Mouse (Mus musculus): ENCODE data around the gene Dag1. TPM values are rescaled to one million over a fixed set of nuclear protein-coding genes. Genes with fewer than 3 reads are reported as not detected.
"Not testable (repeated sequence)": the region's sequence is repeated elsewhere in the genome, so short reads cannot be mapped to it uniquely, and the experiment has no call there.

Gene Dag1
- total RNA-seq, 1 experiment: 134 TPM

DNA sequence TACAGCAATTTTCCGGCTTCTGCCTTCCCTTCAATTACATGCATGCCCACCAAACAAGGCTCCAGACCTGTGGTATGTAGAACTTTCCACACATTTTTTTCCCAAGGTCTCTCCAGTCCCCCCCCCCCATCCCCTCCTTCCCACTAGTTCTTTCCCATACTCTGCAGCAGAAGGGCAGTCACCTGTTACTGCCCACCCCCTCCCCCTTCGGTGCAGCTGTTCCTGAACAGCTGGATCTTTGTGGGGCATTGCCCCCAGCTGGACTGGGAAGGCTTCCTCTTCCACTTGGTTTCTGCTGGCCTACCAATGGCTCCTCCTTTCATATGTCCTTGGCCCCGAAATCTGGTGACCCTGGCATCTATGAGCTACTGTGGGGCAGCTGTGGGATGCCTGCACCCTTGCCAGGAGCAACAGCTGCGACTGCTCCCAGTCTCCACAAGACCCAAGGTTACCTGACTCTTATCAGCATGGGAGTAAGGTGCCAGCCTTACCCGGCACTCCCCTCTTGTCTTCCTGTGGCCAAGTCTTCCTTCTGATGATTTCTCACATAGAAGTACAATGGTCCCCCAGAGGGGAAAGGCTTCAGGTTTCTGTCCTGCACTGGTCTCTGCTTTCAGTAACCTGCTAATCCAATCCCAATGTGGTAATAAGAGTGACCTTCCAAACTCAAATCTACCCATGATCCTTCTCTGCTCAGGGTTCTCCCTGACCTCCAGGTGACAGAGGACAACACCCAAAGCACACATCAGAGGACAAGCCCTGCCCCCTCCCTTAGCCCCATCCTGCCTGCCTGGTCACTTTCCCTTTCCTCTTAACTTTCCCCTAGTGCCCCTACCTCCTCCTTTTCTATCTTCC, 10.9 kb upstream of the Dag1 start:
- no peaks in the 10 kb centered on the region for H3K9me3 ChIP-seq (ENCODE audit: control insufficient read depth, insufficient read depth, low read depth, low read length)
- in situ Hi-C loops (cut with MboI; ENCODE audit: low sequenced_read_pairs in 2 of 2, unreplicated experiment in 2 of 2): no loop called here
- TF ChIP-seq HCFC1 (IDR thresholded peaks at IDR 0.05; ENCODE audit: borderline replicate concordance, insufficient read depth, low read length): no peak
- no peak for TF ChIP-seq ZC3H11A (IDR thresholded peaks at IDR 0.05; ENCODE audit: borderline replicate concordance, low read depth, low read length)
- TF ChIP-seq CHD2 (IDR thresholded peaks at IDR 0.05; ENCODE audit: low read depth, low read length): no peak
- TF ChIP-seq ZNF384 (IDR thresholded peaks at IDR 0.05; ENCODE audit: low read depth, low read length): no peak
- TF ChIP-seq MAFK (IDR thresholded peaks at IDR 0.05; ENCODE audit: insufficient read depth, low read depth, low read length): no peak
- H3K4me3 ChIP-seq (ENCODE audit: insufficient read depth in 1 of 2, low read depth in 1 of 2, low read length in 2 of 2, poor library complexity in 1 of 2, severe bottlenecking in 1 of 2): no peak overlapping the region
- H3K9ac ChIP-seq (ENCODE audit: insufficient read depth, low read depth, low read length, poor library complexity, severe bottlenecking): no peak overlapping the region
- H3K27ac ChIP-seq (ENCODE audit: insufficient read depth, low read depth, low read length, poor library complexity, severe bottlenecking): 0 out of 2 replicates have a peak overlapping the region, but pooled peaks have one; percentile 18
- no peak for DNase-seq (ENCODE audit: low read depth, low spot score)
- H3K4me1 ChIP-seq (ENCODE audit: control insufficient read depth in 2 of 2, insufficient read depth in 2 of 2, low read length in 2 of 2, poor library complexity in 1 of 2): peaks cover 3 to 26% of the 10 kb centered on the region in 2 experiments
- H3K36me3 ChIP-seq (ENCODE audit: control insufficient read depth, insufficient read depth, low read length, poor library complexity, severe bottlenecking): no peaks in the 10 kb centered on the region

DNA sequence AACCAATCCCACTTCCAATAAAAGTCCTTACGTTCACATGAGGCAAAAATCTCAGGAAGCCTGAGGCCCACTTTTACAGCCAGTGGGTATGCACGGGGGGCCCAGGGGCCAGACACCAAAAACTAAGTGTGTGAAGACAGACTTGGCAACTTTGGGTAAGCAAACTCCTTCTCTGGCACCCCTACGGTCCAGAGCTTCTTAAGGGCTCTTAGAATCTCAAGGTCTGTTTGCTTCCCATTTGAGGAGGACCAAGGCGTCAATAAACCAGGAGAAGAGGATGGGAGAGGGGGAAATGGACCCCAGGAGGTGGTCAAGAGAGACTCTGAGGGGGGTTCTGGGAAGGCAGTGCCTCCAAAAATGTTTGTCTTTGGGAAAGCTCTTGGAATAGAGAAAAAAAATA, 9.7 kb upstream of the Dag1 start:
- Histone ChIP-seq H3K9me3 (ENCODE audit: control insufficient read depth, insufficient read depth, low read depth, low read length) (no peaks in the 10 kb centered on the region), H3K36me3 (ENCODE audit: control insufficient read depth, insufficient read depth, low read length, poor library complexity, severe bottlenecking) (no peaks in the 10 kb centered on the region), H3K9ac (ENCODE audit: insufficient read depth, low read depth, low read length, poor library complexity, severe bottlenecking) (no peak overlapping the region), H3K27ac (ENCODE audit: insufficient read depth, low read depth, low read length, poor library complexity, severe bottlenecking) (no peak overlapping the region), H3K4me3 (ENCODE audit: insufficient read depth in 1 of 2, low read depth in 1 of 2, low read length in 2 of 2, poor library complexity in 1 of 2, severe bottlenecking in 1 of 2) (no peak overlapping the region), H3K4me1 (ENCODE audit: control insufficient read depth in 2 of 2, insufficient read depth in 2 of 2, low read length in 2 of 2, poor library complexity in 1 of 2) (peaks cover 3 to 33% of the 10 kb centered on the region in 2 experiments)
- in situ Hi-C loops (cut with MboI; ENCODE audit: low sequenced_read_pairs in 2 of 2, unreplicated experiment in 2 of 2): no loop called here
- DNase-seq (ENCODE audit: low read depth, low spot score): no peak
- TF ChIP-seq HCFC1 (IDR thresholded peaks at IDR 0.05; ENCODE audit: borderline replicate concordance, insufficient read depth, low read length): no peak
- TF ChIP-seq CHD2 (IDR thresholded peaks at IDR 0.05; ENCODE audit: low read depth, low read length): no peak
- no peak for TF ChIP-seq ZNF384 (IDR thresholded peaks at IDR 0.05; ENCODE audit: low read depth, low read length)
- TF ChIP-seq ZC3H11A (IDR thresholded peaks at IDR 0.05; ENCODE audit: borderline replicate concordance, low read depth, low read length): no peak
- TF ChIP-seq MAFK (IDR thresholded peaks at IDR 0.05; ENCODE audit: insufficient read depth, low read depth, low read length): no peak

DNA sequence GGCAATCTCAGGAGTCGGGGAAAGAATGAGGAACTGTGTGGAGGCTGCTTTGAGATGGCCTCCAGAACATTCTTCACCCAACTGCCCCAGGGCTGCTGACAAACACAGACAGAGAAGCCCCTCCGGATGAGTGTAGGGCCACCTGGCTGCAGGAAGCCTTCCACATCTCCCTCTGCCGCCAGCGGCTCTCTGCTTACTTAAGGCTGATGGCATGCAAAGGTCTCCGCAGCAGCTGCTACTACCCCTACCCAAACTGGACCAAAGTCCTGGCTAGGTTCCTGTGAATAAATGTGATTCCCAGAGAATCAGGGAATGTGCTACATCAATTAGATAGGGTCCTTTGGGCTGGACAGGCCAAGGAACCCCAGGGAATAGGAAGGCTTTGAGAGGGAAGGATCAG, 8.9 kb upstream of the Dag1 start:
- Histone ChIP-seq H3K4me1 (ENCODE audit: control insufficient read depth in 2 of 2, insufficient read depth in 2 of 2, low read length in 2 of 2, poor library complexity in 1 of 2) (peaks cover 3 to 35% of the 10 kb centered on the region in 2 experiments), H3K4me3 (ENCODE audit: insufficient read depth in 1 of 2, low read depth in 1 of 2, low read length in 2 of 2, poor library complexity in 1 of 2, severe bottlenecking in 1 of 2) (no peak overlapping the region), H3K27ac (ENCODE audit: insufficient read depth, low read depth, low read length, poor library complexity, severe bottlenecking) (no peak overlapping the region), H3K9ac (ENCODE audit: insufficient read depth, low read depth, low read length, poor library complexity, severe bottlenecking) (no peak overlapping the region), H3K9me3 (ENCODE audit: control insufficient read depth, insufficient read depth, low read depth, low read length) (no peaks in the 10 kb centered on the region), H3K36me3 (ENCODE audit: control insufficient read depth, insufficient read depth, low read length, poor library complexity, severe bottlenecking) (no peaks in the 10 kb centered on the region)
- DNase-seq (ENCODE audit: low read depth, low spot score): no peak
- in situ Hi-C loops (cut with MboI; ENCODE audit: low sequenced_read_pairs in 2 of 2, unreplicated experiment in 2 of 2): no loop called here
- no peak for TF ChIP-seq ZC3H11A (IDR thresholded peaks at IDR 0.05; ENCODE audit: borderline replicate concordance, low read depth, low read length)
- no peak for TF ChIP-seq ZNF384 (IDR thresholded peaks at IDR 0.05; ENCODE audit: low read depth, low read length)
- no peak for TF ChIP-seq MAFK (IDR thresholded peaks at IDR 0.05; ENCODE audit: insufficient read depth, low read depth, low read length)

DNA sequence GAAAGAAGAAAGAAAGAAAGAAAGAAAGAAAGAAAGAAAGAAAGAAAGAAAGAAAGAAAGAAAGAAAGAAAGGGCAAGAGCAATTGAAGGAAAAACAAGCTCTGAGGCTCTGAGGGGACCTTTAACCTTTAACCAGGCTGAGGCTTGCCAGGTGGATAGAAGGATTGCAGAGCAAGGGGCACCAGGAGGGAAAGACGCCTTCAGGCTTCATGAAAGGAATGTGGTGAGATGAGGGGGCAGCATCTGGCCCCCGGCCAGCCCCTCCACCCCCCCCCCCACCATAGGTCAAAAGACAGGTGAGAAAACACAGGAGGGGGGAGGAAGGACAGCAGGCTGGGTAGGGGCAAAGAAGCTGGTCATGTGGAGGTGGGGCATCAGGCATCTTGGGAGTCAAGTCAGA, 8.2 kb upstream of the Dag1 start:
- in situ Hi-C loops (cut with MboI; ENCODE audit: low sequenced_read_pairs in 2 of 2, unreplicated experiment in 2 of 2): no loop called here
- Histone ChIP-seq H3K36me3 (ENCODE audit: control insufficient read depth, insufficient read depth, low read length, poor library complexity, severe bottlenecking) (no peaks in the 10 kb centered on the region), H3K4me3 (ENCODE audit: insufficient read depth in 1 of 2, low read depth in 1 of 2, low read length in 2 of 2, poor library complexity in 1 of 2, severe bottlenecking in 1 of 2) (no peak overlapping the region), H3K27ac (ENCODE audit: insufficient read depth, low read depth, low read length, poor library complexity, severe bottlenecking) (no peak overlapping the region), H3K9me3 (ENCODE audit: control insufficient read depth, insufficient read depth, low read depth, low read length) (no peaks in the 10 kb centered on the region), H3K4me1 (ENCODE audit: control insufficient read depth in 2 of 2, insufficient read depth in 2 of 2, low read length in 2 of 2, poor library complexity in 1 of 2) (peaks cover 3 to 40% of the 10 kb centered on the region in 2 experiments), H3K9ac (ENCODE audit: insufficient read depth, low read depth, low read length, poor library complexity, severe bottlenecking) (no peak overlapping the region)
- TF ChIP-seq CHD2 (IDR thresholded peaks at IDR 0.05; ENCODE audit: low read depth, low read length) (no peak), MAFK (IDR thresholded peaks at IDR 0.05; ENCODE audit: insufficient read depth, low read depth, low read length) (no peak), ZC3H11A (IDR thresholded peaks at IDR 0.05; ENCODE audit: borderline replicate concordance, low read depth, low read length) (no peak), ZNF384 (IDR thresholded peaks at IDR 0.05; ENCODE audit: low read depth, low read length) (no peak), HCFC1 (IDR thresholded peaks at IDR 0.05; ENCODE audit: borderline replicate concordance, insufficient read depth, low read length) (no peak)
- DNase-seq (ENCODE audit: low read depth, low spot score): no peak

DNA sequence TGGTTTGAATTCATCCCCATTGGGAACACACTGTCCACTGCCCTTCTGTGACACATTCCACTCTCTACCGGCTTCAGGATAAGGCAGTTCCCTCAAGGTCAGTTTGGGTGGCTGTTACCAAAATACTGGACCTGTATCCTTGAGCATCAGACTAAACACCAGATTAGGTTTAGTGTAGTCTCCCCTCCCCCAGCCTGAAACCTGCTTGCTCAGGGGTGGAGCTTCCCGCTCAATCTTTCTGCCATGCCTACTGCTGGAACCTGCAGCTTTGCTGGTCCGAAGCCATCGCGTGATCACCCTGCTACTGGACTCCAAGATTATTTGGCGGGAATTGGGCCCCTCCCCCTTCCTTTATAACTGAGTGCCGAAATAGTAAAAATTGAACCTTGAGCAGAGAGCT, 4.9 kb upstream of the Dag1 start:
- H3K4me3 ChIP-seq (ENCODE audit: insufficient read depth in 1 of 2, low read depth in 1 of 2, low read length in 2 of 2, poor library complexity in 1 of 2, severe bottlenecking in 1 of 2); H3K9ac ChIP-seq (ENCODE audit: insufficient read depth, low read depth, low read length, poor library complexity, severe bottlenecking); H3K36me3 ChIP-seq (ENCODE audit: control insufficient read depth, insufficient read depth, low read length, poor library complexity, severe bottlenecking); H3K27ac ChIP-seq (ENCODE audit: insufficient read depth, low read depth, low read length, poor library complexity, severe bottlenecking); in situ Hi-C loops (cut with MboI; ENCODE audit: low sequenced_read_pairs in 2 of 2, unreplicated experiment in 2 of 2); H3K9me3 ChIP-seq (ENCODE audit: control insufficient read depth, insufficient read depth, low read depth, low read length); DNase-seq (ENCODE audit: low read depth, low spot score): not testable (repeated sequence)
- H3K4me1 ChIP-seq (ENCODE audit: control insufficient read depth in 2 of 2, insufficient read depth in 2 of 2, low read length in 2 of 2, poor library complexity in 1 of 2): peaks cover 6 to 31% of the 10 kb centered on the region in 2 experiments; a peak in 3 of 4 replicates

Data from ES-E14 (cell line).